Comparison of ENCODE assay signal across 8 mouse cellular contexts in genomic region chr3:38892791-38893224, GRCm38 (mm10). TPM values are rescaled to one million over a fixed set of nuclear protein-coding genes. Genes with fewer than 3 reads are reported as not detected.
A peak's percentile ranks its signal among the peaks of the same experiment; 100 is the strongest.
DNase-seq lines count a peak whose midpoint lies in the region; ATAC-seq and TF ChIP-seq lines count a peak whose summit lies in the region.

No protein-coding gene starts in this region.

- peak overlapping the region; percentile 43 for H3K4me3 ChIP-seq in lung, embryonic 16.5 days (ENCODE audit: low read length)
- H3K4me3 ChIP-seq in intestine, postnatal 0 days (ENCODE audit: low read depth, low read length): peak overlapping the region; percentile 20
- peak overlapping the region; percentile 11; the same call in 1 of the 2 replicates for H3K4me3 ChIP-seq in olfactory bulb, adult 2 months (ENCODE audit: insufficient read depth, low read depth, low read length)

- no peaks in the 10 kb centered on the region; the same call in 1 of the 2 replicates for H3K9me3 ChIP-seq in lung, embryonic 16.5 days (ENCODE audit: control insufficient read depth, low read length)
- no peaks in the 10 kb centered on the region for H3K9me3 ChIP-seq in intestine, postnatal 0 days (ENCODE audit: control insufficient read depth)

- TF ChIP-seq CTCF in intestine, postnatal 0 days (IDR thresholded peaks at IDR 0.05; ENCODE audit: low read depth): no peak
- no peak for TF ChIP-seq CTCF in olfactory bulb, adult 2 months (IDR thresholded peaks at IDR 0.05; ENCODE audit: insufficient read depth, low read depth, low read length)

- WGBS in lung, embryonic 16.5 days: 17% methylated on average over 6 of the region's 6 CpGs
- WGBS in intestine, postnatal 0 days: 36% methylated on average over 6 of the region's 6 CpGs
- 13% methylated on average over 6 of the region's 6 CpGs for WGBS in olfactory bulb, adult 2 months

- peak; percentile 33 to 46 for DNase-seq in cerebellum, postnatal 14 days
- DNase-seq in cerebellum, adult 9-10 months: no peak
- no peak for DNase-seq in lung, postnatal 14 days
- DNase-seq in gastrocnemius, adult 8-10 months (ENCODE audit: low spot score in 2 of 2): no peak
- no peak for DNase-seq in cerebellum, postnatal 36 days

- no peaks in the 10 kb centered on the region; the same call in 1 of the 2 replicates for H3K27me3 ChIP-seq in lung, embryonic 16.5 days (ENCODE audit: control insufficient read depth, insufficient read depth, low read depth, low read length)
- peaks cover 9% of the 10 kb centered on the region; the same call in 1 of the 2 replicates for H3K27me3 ChIP-seq in intestine, postnatal 0 days (replicated peaks; ENCODE audit: control insufficient read depth, insufficient read depth, low read length)

- peaks cover 23% of the 10 kb centered on the region for H3K4me1 ChIP-seq in lung, embryonic 16.5 days (replicated peaks; ENCODE audit: control insufficient read depth, insufficient read depth, low read length)
- no peaks in the 10 kb centered on the region for H3K4me1 ChIP-seq in intestine, postnatal 0 days (replicated peaks; ENCODE audit: control insufficient read depth, insufficient read depth, low read length)
- peaks cover 7% of the 10 kb centered on the region for H3K4me1 ChIP-seq in olfactory bulb, adult 2 months (ENCODE audit: control insufficient read depth, insufficient read depth, low read length)

- peak overlapping the region; percentile 50 for H3K4me2 ChIP-seq in lung, embryonic 16.5 days (ENCODE audit: low read depth, low read length)
- peak overlapping the region; percentile 51 for H3K4me2 ChIP-seq in intestine, postnatal 0 days (replicated peaks; ENCODE audit: low read depth)

- H3K27ac ChIP-seq in lung, embryonic 16.5 days (ENCODE audit: low read length): no peak overlapping the region
- H3K27ac ChIP-seq in intestine, postnatal 0 days (ENCODE audit: low read depth, low read length): no peak overlapping the region
- H3K27ac ChIP-seq in olfactory bulb, adult 2 months (ENCODE audit: insufficient read depth, low read depth, low read length): no peak overlapping the region

- no peak for ATAC-seq in lung, embryonic 16.5 days (ENCODE audit: low read depth)
- no peak for ATAC-seq in intestine, postnatal 0 days

- peaks cover 26% of the 10 kb centered on the region for H3K36me3 ChIP-seq in lung, embryonic 16.5 days (ENCODE audit: control insufficient read depth, insufficient read depth, low read length)
- H3K36me3 ChIP-seq in intestine, postnatal 0 days (ENCODE audit: control insufficient read depth, insufficient read depth): no peaks in the 10 kb centered on the region

- TF ChIP-seq POLR2A in olfactory bulb, adult 2 months (IDR thresholded peaks at IDR 0.05; ENCODE audit: insufficient read depth, low read depth, low read length): no peak

- no peak overlapping the region; the same call in 1 of the 2 replicates for H3K9ac ChIP-seq in lung, embryonic 16.5 days (ENCODE audit: low read length)
- no peak overlapping the region for H3K9ac ChIP-seq in intestine, postnatal 0 days (ENCODE audit: low read depth, low read length)

RNA-seq across cellular contexts. Expression of gene Fat4, which starts 6.1 kb away (rescaled TPM):
- polyA plus RNA-seq in lung, embryonic 16.5 days (2015; fragmentation: Nextera tagmentation; extraction: Ambion mirVana): 4.6 and 4.7 TPM in 2 replicates
- polyA plus RNA-seq in intestine, postnatal 0 days (2015; fragmentation: Nextera tagmentation; extraction: Ambion mirVana): 2.8 and 3.0 TPM in 2 replicates
- not detected in 2 replicates for polyA plus RNA-seq in olfactory bulb, adult 2 months (2012; ENCODE audit: insufficient read depth, insufficient read length, low replicate concordance, missing spikeins)
- 1 to 10 TPM; 1.6 to 2.6 (median 2.0) TPM for total RNA-seq in gastrocnemius, adult 8-10 months (2022)

Comparison
In these comparisons a context has a peak if more than half of its experiments do, and no peak if none do; other contexts are left out.
1. DNase-seq: peak in cerebellum, postnatal 14 days (2 of 2); none in cerebellum, adult 9-10 months (single experiment), lung, postnatal 14 days (single experiment), gastrocnemius, adult 8-10 months (0 of 2) and cerebellum, postnatal 36 days (0 of 2).
2. Peak in every context shown above with its lines, with median percentiles within 50 percentile points of each other: H3K4me3 ChIP-seq.